Mouse (Mus musculus): ENCODE measurements around the gene Gm49711.

GRCm38 (mm10) chr16:92037891-92038607 is 20.1 kb upstream of the Gm49711 start:
- TF ChIP-seq TAL1 (IDR thresholded peaks at IDR 0.05; ENCODE audit: low read length) = no peak
- no peak for TF ChIP-seq GATA1 (IDR thresholded peaks at IDR 0.05; ENCODE audit: low read length)

Data from erythroblast, embryonic 14.5 days (primary cell).